Mouse (Mus musculus): Measurements from ENCODE around the gene Clmn. TPM values are rescaled to one million over a fixed set of nuclear protein-coding genes. Genes with fewer than 3 reads are reported as not detected.

Gene Clmn
- not detected for polyA plus RNA-seq (2017; shearing (Covaris generic))

DNA sequence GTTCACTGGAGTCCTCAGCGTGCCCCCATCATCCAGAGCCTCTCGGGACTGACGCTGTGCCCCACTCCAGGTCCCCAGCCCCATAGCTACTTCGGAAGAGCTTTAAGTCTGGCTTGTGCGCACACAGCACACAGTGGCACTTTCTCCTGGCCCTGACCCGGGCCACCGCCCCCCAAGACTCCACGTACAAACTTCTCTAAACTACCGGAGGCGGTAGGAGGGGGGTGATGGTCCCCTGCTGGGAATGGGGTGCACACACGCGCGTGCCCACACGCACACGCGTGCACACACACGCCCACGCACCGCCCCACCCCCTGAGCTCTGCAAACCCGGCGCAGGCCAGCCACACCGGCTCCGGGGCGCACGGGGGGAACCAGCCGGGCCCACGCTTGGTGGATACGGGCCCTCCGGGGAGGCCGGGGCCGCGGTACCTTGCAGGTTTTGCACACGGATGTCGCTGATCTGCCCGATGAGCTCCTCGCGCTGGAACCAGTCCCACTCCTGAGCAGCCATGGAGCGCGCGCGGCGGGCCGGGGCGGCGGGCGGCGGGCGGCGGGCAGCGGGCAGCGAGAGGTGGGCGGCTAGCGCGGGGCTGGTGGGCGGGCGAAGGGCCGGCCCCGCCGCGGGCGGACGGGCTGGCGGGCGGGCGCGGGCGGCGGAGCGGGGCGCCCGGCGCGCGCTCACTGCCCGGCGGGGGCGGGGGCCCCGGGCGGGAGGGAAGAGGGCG is at the start of gene Clmn:
Clmn (minus strand) TSS at position 638 of the 727 bp plus-strand sequence.

GRCm38 (mm10) chr12:104751814-104752765 is 112.8 kb downstream of the Clmn start, which contains the start of gene Dicer1:
TSS of gene Dicer1 (minus strand) at chr12:104751952.

Other genes starting within 250 kb of the Clmn start
- gene Dicer1, start 113.1 kb downstream of the Clmn start, polyA plus RNA-seq (2017; shearing (Covaris generic)): 55.2 TPM
- gene Syne3, start 144.7 kb upstream of the Clmn start, polyA plus RNA-seq (2017; shearing (Covaris generic)): 10.3 TPM
- 55.4 TPM for gene Glrx5, start 167.6 kb upstream of the Clmn start, polyA plus RNA-seq (2017; shearing (Covaris generic))